Mouse (Mus musculus): Measurements from ENCODE around the gene Gm10799.
"Not testable (repeated sequence)": the region's sequence is repeated elsewhere in the genome, so short reads cannot be mapped to it uniquely, and the experiment has no call there.

Gene Gm10799

GRCm38 (mm10) chr2:104068450-104068849, at the start of gene Gm10799:
TSS of gene Gm10799 (minus strand) at chr2:104068550.
- DNase-seq = not testable (repeated sequence)

- not testable (repeated sequence) for DNase-seq
Measured at GRCm38 (mm10) chr2:104117173-104117572, 48.8 kb upstream of the Gm10799 start.

- DNase-seq = no peak
Measured at GRCm38 (mm10) chr2:104114898-104115297, 46.5 kb upstream of the Gm10799 start.

GRCm38 (mm10) chr2:104113563-104113962, 45.2 kb upstream of the Gm10799 start:
- not testable (repeated sequence) for DNase-seq

GRCm38 (mm10) chr2:104111170-104111797, 42.9 kb upstream of the Gm10799 start:
- DNase-seq = not testable (repeated sequence)

GRCm38 (mm10) chr2:104110031-104110430, 41.7 kb upstream of the Gm10799 start:
- DNase-seq = no peak

- DNase-seq = no peak
Measured at GRCm38 (mm10) chr2:104109528-104109927, 41.2 kb upstream of the Gm10799 start.

- not testable (repeated sequence) for DNase-seq
Measured at GRCm38 (mm10) chr2:104109021-104109420, 40.7 kb upstream of the Gm10799 start.

- DNase-seq = no peak
Measured at GRCm38 (mm10) chr2:104104800-104105199, 36.5 kb upstream of the Gm10799 start.

GRCm38 (mm10) chr2:104099946-104100345, 31.6 kb upstream of the Gm10799 start:
- no peak for DNase-seq

- DNase-seq = no peak
Measured at GRCm38 (mm10) chr2:104099231-104099585, 30.9 kb upstream of the Gm10799 start.

GRCm38 (mm10) chr2:104098529-104099230, 30.3 kb upstream of the Gm10799 start:
- no peak for DNase-seq

GRCm38 (mm10) chr2:104097396-104097795, 29.0 kb upstream of the Gm10799 start:
- DNase-seq = not testable (repeated sequence)

GRCm38 (mm10) chr2:104096796-104097195, 28.4 kb upstream of the Gm10799 start:
- DNase-seq = not testable (repeated sequence)

- DNase-seq = peak; percentile 6
Measured at GRCm38 (mm10) chr2:104096256-104096655, 27.9 kb upstream of the Gm10799 start.

GRCm38 (mm10) chr2:104095741-104096213, 27.4 kb upstream of the Gm10799 start, which contains the start of gene Cd59a:
TSS of gene Cd59a (plus strand) at chr2:104095801.
- DNase-seq = peak; percentile 76

GRCm38 (mm10) chr2:104093305-104093704, 25.0 kb upstream of the Gm10799 start:
- no peak for DNase-seq

GRCm38 (mm10) chr2:104087562-104087961, 19.2 kb upstream of the Gm10799 start:
- DNase-seq = not testable (repeated sequence)

- DNase-seq = not testable (repeated sequence)
Measured at GRCm38 (mm10) chr2:104084027-104084426, 15.7 kb upstream of the Gm10799 start.

- DNase-seq = no peak
Measured at GRCm38 (mm10) chr2:104082474-104082873, 14.1 kb upstream of the Gm10799 start.

- not testable (repeated sequence) for DNase-seq
Measured at GRCm38 (mm10) chr2:104081436-104082050, 13.2 kb upstream of the Gm10799 start.

- not testable (repeated sequence) for DNase-seq
Measured at GRCm38 (mm10) chr2:104078285-104078684, 9.9 kb upstream of the Gm10799 start.

- DNase-seq = peak; percentile 69
Measured at GRCm38 (mm10) chr2:104069704-104070185, 1.4 kb upstream of the Gm10799 start, which contains the start of gene Cd59b. TSS of gene Cd59b (plus strand) at chr2:104069849.

All from retina, postnatal 1 day (tissue).